Mouse (Mus musculus): ENCODE results near the gene Rap1a.

The Rap1a gene

DNA sequence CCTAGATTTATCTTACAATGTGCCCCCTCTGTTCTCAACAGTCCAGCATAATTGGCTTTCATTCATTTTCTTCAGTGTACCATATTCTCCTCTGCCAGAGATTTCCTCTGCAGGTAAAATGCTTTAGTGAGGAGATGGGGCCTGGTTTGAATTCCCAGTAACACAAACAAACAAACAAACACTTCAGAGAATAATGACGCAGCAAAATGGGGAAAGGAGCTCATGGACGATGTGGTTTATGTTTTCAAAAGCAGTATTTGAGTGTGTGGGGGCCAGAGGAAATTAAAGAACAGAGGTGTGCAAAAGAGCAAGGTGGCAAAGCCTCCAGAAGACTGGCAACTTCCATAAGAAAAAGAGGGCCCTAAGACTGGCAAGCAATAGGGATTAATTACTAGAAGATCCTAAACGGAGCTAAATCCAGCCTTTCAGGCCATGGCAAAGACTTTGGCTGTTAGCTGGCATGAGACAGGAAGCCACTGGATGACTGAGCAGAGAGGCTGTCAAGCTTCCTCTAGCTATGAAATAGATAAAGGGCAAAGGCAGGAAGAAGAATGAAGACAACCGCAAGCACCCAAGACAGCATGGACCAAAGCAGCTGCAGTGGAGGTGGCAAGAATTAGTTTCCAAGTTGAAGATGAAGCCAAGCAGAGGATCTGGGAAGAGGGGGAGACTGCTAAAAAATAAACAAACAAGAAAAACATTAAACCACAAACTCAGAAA lies 37.8 kb downstream of the Rap1a start:
- in situ Hi-C loops (cut with MseI, MboI), result no loop called here

DNA sequence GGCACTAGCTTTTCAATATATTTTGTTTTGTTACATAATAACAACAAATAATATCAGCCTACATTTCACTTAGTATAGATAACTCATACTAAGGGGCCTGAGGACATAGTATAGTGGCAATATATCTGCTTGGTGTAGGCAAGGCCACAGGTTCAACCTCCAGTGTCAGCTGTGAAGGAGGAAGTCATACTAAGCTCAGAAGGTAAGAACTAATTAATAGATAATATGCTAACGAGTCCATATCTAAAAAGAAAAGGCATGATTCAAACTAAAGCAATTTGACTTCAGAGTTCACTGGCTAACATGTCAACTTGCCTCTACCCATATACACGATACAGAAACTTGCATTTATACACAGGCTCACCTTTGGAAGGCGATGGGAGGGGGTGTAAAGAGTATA lies 41.1 kb downstream of the Rap1a start:
- in situ Hi-C loops (cut with MseI, MboI), result no loop called here

DNA sequence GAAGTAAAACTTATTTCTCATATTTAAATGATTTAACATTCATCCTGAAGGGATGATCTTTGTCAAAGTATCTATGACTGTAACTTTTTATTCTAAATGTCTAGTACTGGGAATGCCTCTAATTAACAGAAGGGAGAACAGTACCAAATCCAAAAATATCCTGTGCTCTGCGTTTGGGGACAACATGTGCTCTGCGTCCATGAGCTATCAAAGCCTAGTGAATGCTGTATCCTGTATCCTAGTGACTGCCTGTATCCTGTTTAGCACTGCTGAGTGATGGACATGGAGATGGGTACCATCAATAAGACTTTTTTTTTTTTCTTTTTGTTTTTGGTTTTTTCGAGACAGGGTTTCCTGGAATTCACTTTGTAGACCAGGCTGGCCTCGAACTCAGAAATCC lies 42.5 kb downstream of the Rap1a start:
- in situ Hi-C loops (cut with MseI, MboI), result no loop called here

DNA sequence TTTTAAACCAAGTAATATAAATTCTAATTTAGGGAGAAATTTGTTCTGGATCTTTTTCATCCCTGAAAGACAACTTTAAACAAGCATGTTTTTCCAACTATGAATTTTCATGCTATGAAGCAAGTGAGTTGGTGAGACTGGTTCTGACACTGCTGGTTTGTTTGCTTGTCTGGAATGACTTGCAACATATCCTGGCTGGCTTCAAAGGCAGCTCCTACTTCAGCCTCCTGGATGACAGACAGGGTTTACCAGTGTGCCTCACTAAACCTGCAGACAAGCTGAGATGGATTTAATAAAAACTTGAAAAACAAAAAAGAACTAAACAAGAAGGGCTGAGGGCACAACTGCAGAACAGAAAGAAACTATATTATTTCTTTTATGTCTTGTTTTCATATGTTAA lies 43.0 kb downstream of the Rap1a start:
- in situ Hi-C loops (cut with MseI, MboI), result no loop called here

DNA sequence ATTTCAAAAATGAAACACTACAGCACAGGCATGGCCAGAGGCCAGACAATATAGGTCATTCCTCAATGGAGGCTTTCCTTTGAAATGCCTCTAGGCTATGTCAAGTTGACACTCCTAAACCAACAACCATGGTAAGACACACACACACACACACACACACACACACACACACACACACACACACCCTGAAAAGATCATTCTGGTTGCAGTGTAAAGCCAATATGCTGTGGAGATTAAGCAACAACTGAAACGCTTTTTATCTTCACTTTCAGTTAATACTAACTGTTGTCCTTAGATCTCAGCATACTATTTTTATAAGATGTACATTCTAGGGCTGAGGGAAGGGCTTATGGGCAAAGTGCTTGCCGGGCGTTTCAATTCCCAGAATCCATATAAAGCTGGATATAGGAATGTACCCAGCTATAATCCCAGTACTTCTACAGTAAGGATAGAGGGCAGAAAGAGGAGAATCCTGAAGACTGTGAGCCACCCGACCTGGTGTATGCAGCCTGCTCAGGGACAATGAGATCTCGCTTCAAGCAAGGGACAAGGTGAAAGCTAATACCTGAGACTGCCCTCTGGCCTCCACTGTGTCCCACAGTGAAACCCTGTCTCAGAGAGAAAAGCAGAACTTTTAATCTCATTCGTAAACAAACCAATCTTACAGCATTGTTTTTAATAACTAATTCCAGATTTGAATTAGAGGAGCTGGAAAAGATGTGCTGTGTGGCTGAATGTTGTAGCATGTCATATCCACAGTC lies 43.6 kb downstream of the Rap1a start:
- in situ Hi-C loops (cut with MseI, MboI), result no loop called here

DNA sequence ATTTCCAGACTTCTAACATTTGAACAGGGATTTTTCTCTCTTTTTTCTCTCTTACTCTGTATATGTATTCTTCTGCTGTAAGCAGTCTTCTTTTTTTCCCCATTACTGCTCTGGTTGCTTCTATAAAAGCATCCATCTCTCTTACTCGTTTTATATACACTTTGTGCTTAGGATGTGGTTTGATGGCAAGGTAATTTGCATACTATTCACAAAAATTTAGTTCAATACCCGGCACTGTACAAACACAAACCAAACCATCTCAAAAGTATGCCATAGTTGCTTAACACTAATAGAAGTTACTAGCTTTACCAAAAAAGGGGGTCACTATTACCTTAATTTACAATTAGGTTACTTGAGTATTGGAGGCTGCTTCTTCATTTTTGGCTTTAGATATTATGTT lies 44.6 kb downstream of the Rap1a start:
- in situ Hi-C loops (cut with MseI, MboI), result no loop called here

DNA sequence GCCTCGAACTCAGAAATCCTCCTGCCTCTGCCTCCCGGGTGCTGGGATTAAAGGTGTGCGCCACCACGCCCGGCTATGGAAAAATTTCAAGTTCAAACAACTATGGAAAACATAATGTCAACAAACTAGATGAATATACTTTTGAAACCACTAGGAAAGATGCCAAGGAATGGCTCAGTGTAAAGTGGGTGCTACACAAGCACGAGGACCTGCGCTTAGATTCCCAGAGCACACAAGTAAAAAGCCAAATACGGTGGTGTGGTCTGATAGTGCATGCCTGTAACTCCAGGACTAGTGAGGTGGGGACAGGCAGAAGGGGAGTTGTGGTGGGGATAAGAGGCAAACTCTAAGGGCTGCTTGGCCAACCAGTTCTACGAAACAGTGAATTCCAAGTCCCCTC lies 46.0 kb downstream of the Rap1a start:
- in situ Hi-C loops (cut with MseI, MboI), result no loop called here

DNA sequence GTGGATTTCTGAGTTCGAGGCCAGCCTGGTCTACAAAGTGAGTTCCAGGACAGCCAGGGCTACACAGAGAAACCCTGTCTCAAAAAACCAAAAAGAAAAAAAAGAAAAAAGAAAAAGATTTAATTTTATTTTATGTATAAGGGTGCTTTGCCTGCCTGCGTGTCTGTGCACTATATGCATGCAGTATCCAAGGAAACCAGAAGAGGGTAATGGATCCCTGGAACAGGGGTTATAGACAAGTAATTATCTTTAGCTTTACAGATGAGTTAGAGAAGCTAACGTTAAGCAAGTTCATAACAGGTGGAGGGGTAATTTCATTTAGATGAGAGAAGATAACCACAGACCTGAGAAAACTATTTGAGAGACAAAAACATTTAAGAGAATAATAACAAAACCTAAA lies 47.0 kb downstream of the Rap1a start:
- in situ Hi-C loops (cut with MseI, MboI), result no loop called here

DNA sequence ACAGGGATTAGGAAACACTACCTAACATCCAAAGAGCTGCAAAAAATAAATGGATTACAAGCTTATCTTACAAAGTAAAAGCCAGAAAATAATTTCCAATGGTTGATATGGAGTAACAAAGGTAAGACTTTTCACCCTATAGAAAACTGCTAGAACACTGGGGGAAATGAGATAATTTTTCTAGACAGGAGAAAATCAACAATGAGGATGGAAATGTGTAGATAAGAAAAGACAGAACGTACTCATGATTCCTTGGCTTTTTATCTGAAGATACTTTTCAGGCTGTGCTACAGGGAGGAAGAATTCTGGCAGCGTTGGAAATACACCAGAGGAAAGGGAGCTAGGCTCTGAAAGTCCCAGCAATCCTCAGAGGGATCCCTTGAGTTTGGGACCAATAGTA lies 50.3 kb downstream of the Rap1a start:
- in situ Hi-C loops (cut with MseI, MboI), result no loop called here

DNA sequence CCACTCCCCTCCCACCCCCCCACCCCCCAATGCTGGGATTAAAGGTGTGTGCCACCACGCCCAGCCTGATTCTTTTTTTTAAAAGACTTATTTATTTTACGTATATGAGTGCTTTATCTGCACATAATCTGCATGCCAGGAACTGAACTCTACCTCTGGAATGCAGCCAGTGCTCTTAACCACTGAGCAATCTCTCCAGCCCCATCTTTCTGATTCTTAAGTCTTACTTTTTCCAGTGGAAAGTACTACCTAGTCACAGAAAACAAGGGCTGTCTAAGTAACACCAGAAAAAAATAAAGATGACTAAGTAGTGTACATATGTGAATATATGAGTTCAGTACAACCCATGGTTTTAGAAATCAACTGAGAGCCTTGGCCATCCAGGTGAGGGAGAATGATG lies 54.6 kb downstream of the Rap1a start:
- in situ Hi-C loops (cut with MseI, MboI), result no loop called here

DNA sequence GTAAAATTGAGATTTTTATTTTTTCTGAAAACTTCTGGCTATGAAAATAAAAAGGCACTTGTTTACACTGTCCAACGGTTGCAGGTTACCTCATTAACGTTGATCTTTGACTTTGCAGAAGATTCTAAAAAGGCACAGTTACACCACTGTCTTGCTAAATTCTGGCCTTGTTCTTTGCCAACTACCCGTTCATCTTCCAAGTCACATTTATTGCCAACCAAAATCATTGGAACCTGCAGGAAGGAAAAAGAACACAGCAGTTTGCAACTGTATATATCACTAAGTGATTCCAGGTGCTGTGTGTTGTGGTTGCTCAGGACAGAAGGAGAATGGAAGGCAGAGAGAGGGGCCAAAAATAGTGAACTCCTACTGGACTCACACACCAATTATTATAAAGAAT lies 63.5 kb downstream of the Rap1a start:
- in situ Hi-C loops (cut with MseI, MboI), result no loop called here

DNA sequence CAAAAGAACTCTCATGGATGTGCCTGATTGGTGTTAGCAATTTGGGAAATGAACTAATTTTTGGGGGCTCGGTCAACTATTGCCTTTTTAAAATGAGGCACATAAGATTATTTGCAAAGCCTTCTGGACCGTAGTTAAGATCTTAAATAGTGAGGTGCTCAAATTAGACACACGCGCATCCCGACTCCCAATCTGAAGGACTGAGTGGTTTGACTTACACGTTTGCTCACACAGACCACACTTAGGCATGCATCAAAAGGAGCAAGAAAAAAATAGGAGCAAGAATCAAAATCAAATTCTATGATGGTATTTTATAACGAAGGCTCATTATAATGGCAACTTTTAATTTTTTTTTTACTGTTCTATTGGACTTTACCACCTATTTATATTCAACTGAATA lies 64.1 kb downstream of the Rap1a start:
- in situ Hi-C loops (cut with MseI, MboI), result no loop called here

DNA sequence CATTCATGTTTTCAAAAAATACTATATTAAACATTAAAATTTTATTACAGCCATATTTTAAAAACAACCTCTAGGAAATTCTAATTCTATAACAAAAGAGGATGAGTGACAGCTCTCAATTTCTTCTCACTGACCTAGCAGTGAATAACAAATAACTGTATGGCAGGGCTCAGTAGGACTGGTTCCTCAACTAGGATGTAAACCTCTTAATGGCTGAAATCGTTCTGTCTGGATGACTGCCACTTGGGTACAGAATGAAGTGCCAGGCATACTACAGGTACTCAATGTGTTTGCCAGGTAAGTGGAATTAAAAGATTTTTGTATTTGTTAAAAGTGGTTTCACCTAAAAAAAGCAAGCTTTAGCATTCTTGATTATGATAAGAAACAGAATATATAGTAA lies 65.0 kb downstream of the Rap1a start:
- in situ Hi-C loops (cut with MseI, MboI), result no loop called here

DNA sequence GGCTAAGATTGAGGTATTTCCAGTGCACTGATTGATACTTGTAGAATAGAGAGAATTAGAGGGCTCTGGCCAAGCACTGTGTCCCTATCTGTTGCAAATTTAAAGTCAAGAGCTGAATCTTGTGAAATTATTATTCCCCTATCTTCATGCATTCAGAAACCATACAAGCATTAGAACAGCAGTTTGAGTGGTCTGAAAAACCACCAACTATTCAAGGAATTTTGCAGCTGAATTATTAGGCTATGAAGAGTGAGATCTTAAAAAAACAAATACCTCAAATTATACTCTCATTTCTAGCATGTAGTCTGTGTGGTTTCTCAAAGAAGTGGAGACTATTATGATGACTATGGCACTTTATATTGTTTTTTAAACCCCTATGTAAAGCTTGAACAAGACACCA lies 65.9 kb downstream of the Rap1a start:
- in situ Hi-C loops (cut with MseI, MboI), result no loop called here

DNA sequence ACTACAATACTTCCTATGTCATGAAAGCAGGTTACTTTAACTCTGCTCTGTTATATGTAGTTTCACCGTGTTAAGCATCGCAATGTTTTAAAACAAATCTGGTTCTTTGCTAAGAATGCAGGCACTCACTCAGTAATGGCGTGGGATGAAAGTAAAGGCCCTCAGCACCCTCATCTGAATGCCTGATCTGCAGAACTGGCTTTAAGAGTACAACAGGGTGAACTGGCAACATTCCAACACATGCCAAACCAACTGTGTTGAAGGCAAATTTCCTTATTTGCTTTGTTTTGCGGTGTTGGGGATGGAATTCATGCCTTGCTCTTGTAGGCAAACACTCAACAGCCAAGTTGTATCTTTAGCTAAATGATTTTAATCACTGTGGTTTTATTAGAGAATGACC lies 67.6 kb downstream of the Rap1a start:
- in situ Hi-C loops (cut with MseI, MboI), result no loop called here

DNA sequence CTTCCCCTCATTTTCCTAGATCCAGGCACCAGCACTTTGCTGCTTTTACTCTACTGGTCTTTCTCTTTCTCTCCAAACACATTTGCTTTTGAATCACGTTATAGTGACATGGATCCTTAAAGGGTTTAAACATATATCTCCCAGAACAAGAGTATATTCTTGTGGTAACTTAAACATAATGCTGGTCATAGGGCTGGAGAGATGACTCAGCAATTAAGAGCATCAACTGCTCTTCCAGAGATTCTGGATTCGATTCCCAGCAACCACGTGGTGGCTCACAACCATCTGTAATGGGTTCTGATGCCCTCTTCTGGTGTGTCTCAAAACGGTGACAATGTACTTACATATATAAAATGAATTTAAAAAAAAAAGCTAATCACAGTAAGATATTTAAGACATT lies 68.8 kb downstream of the Rap1a start:
- in situ Hi-C loops (cut with MseI, MboI), result no loop called here

DNA sequence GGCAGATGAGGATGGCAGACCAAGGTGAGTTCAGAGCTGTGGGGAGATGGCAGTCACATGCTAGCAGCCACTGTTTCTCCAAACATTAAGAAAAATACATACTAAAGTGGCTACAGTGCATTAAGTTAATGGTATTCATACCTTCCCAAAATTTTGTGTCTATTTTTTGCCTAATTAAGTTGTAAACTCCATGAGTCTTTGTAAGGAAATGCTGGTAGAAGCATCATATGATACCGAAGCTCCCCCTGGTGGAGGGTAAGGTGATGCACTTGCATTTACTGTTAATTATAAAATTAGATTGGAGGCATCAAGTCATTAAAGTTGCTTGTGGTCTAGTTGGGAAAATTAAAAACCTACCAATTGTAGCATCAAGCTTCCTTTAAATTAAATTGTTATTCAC lies 75.1 kb downstream of the Rap1a start:
- in situ Hi-C loops (cut with MseI, MboI), result no loop called here

DNA sequence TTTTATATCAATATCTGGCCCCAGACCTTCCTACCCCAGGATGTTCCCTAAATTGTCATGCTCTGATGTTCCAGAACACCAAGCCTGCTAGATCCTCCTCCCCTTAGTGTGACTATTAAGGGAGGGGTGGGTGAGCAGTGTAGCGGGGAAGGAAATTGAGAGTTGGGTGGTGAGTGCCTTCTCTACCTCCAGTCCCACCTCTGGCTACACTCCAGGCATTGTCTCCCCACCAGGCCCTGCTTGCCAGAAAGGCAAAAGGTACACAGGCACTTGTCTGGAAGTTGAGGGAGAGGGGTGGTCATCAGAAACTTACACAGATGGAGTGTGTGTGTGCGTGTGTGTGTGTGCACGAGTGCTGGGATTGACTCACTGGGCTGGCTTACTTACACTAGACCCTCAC lies 78.6 kb downstream of the Rap1a start:
- in situ Hi-C loops (cut with MseI, MboI), result loop anchor here in 1 of 2 experiments (5.0 kb wide), 1 partner anchor 45 kb away; no protein-coding TSS in a partner anchor

DNA sequence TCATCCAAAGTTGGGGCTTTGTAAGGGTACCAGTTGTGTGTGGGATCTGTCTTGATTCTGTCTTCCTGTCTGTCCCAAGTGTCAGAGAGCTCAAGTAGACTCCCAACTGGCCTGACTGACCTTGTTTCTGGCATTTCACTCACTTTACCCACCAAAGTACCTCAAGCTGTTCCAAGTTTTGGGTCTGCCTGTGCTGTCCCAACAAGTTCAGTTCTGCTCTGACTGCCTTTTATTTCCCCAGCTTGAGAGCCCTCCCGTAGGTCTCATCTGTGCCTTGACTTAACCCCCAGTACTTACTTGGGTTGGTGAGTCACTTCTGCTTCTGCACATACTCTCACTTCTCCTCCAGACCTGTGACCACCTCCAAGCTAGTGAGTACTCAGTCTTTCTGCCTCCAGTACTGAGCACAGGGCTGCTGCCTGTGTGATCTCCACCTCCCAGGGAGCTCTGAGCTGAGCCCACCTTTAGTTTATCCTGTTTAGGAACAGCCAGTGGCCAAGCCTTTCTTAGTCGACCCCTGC lies 79.4 kb downstream of the Rap1a start:
- in situ Hi-C loops (cut with MseI, MboI), result loop anchor here in 1 of 2 experiments (5.0 kb wide), 1 partner anchor 44 kb away; no protein-coding TSS in a partner anchor

DNA sequence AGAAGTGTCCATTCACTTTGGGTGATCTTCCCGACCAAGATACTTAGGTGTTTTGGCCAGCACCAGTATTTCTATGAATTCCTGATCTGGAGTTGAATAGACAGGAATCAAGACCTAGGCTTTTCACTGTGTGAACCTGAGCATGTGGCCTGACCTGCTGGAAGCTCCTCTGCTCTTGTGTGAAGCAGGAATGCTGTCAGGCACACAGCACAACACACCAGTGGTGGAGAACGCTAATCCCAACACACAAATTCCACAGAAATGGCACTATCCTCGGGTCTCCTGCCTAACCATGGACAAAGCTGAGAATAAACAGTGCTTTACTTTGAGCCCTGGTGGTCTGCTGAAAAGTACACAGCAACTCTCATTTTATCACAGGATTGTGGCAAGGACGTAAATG lies 80.6 kb downstream of the Rap1a start:
- in situ Hi-C loops (cut with MseI, MboI), result loop anchor here in 1 of 2 experiments (5.0 kb wide), 1 partner anchor 43 kb away; no protein-coding TSS in a partner anchor

DNA sequence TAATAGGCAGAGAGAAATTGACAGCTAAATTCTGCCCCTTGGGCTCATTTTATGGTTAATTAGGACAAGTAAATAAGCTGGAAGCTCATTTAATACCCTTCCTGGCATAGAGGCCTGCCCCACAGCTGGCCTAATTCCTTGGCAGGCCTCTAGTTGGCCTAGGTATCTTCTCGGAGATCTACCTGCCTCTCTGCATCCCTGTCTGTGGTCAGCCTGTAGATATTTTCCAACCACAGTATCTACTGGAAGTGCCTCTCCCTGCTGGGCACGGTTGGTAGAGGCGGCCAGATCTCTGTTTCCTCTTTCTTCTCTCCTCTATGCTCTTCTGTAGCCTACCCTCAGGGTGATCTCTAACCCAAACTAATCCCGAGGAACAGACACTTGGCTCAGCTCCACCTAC lies 81.2 kb downstream of the Rap1a start:
- in situ Hi-C loops (cut with MseI, MboI), result loop anchor here in 1 of 2 experiments (5.0 kb wide), 1 partner anchor 43 kb away; no protein-coding TSS in a partner anchor

DNA sequence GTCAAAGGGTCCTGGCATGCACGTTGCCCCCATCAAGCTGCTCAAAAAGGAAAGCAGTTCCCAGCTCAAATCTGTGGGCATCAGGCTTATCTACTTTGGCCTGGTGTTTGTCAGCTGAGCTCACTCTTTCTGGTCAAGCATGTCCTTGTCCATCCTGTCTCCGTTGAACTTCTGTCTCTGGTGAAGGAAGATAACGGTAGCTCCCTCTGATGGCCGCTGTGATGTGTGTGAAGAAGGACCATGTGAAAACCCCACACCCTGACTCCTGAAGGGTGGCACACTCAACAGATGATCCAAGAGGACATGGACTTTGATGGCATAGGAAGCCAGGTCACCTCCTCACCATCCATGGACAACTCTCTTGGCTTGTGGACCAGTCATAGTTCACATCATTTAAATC lies 82.4 kb downstream of the Rap1a start:
- in situ Hi-C loops (cut with MseI, MboI), result no loop called here
